Mouse (Mus musculus): ENCODE measurements around the gene Frmd4b. TPM values are rescaled to one million over a fixed set of nuclear protein-coding genes. Genes with fewer than 3 reads are reported as not detected.

The Frmd4b gene
- total and polyA plus RNA-seq, 3 experiments: 7.3 to 18.1 (median 11.9) TPM

- peaks cover 5% of the 10 kb centered on the region for H3K36me3 ChIP-seq (ENCODE audit: control insufficient read depth, insufficient read depth, low read length)
- H3K9ac ChIP-seq (ENCODE audit: low read depth, low read length): no peak overlapping the region
- TF ChIP-seq CTCF (IDR thresholded peaks at IDR 0.05): no peak
- no peak for TF ChIP-seq POLR2A (IDR thresholded peaks at IDR 0.05; ENCODE audit: insufficient read depth, low read depth, low read length)
- TF ChIP-seq EP300 (IDR thresholded peaks at IDR 0.05; ENCODE audit: insufficient read depth, low read depth, low read length): no peak
- intact Hi-C loops (cut with DNase I): loop anchor here (5.0 kb wide), 1 partner anchor 34 kb away; no protein-coding TSS in a partner anchor
- no peak for DNase-seq
- no peak overlapping the region for H3K4me3 ChIP-seq
- H3K27me3 ChIP-seq (ENCODE audit: control insufficient read depth, insufficient read depth, low read length): no peaks in the 10 kb centered on the region
- 98% methylated on average over 2 of the region's 2 CpGs for WGBS
- H3K4me1 ChIP-seq (ENCODE audit: control insufficient read depth, insufficient read depth, low read length): peaks cover 10% of the 10 kb centered on the region
- H3K79me2 ChIP-seq (replicated peaks; ENCODE audit: control insufficient read depth, insufficient read depth, low read length): no peaks in the 10 kb centered on the region
- H3K27ac ChIP-seq: no peak overlapping the region
Measured at GRCm38 (mm10) chr6:97345921-97346320, 271.4 kb downstream of the Frmd4b start.

- intact Hi-C loops (cut with DNase I): no loop called here
- H3K36me3 ChIP-seq (ENCODE audit: control insufficient read depth, insufficient read depth, low read length): no peaks in the 10 kb centered on the region; the same call in 1 of the 2 replicates
- H3K79me2 ChIP-seq (replicated peaks; ENCODE audit: control insufficient read depth, insufficient read depth, low read length): no peaks in the 10 kb centered on the region
- H3K9ac ChIP-seq (ENCODE audit: low read depth, low read length): no peak overlapping the region
- no peak overlapping the region for H3K4me3 ChIP-seq
- no peak for DNase-seq
- H3K4me1 ChIP-seq (ENCODE audit: control insufficient read depth, insufficient read depth, low read length): peaks cover 2% of the 10 kb centered on the region
- TF ChIP-seq POLR2A (IDR thresholded peaks at IDR 0.05; ENCODE audit: insufficient read depth, low read depth, low read length): no peak
- TF ChIP-seq CTCF (IDR thresholded peaks at IDR 0.05): no peak
- no peak for TF ChIP-seq EP300 (IDR thresholded peaks at IDR 0.05; ENCODE audit: insufficient read depth, low read depth, low read length)
- no peak overlapping the region for H3K27ac ChIP-seq
- 90% methylated on average over 5 of the region's 5 CpGs for WGBS
- H3K27me3 ChIP-seq (ENCODE audit: control insufficient read depth, insufficient read depth, low read length): no peaks in the 10 kb centered on the region
Measured at GRCm38 (mm10) chr6:97342185-97342584, 275.2 kb downstream of the Frmd4b start.

DNA sequence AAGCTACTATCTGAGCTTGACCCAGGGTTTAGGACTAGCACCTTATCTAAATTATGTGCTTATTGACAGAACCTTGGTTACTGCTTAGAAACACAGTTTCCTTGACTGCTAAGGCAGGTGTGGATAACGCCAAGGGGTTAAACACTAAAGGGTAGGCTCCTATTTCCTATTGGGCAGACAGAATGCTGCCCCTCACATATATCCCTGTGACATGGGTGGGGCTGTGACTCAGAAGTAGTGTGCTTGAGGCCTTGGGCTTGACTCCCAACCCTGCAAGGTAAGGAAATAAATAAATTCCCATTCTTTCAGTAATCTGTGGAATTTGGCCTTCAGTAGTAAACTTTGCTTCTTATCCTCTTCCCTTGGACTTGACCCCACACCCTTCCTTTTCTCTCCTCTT lies 275.7 kb downstream of the Frmd4b start:
- WGBS: 73% methylated on average over 1 of the region's 1 CpGs
- Histone ChIP-seq H3K36me3 (ENCODE audit: control insufficient read depth, insufficient read depth, low read length) (no peaks in the 10 kb centered on the region), H3K27me3 (ENCODE audit: control insufficient read depth, insufficient read depth, low read length) (no peaks in the 10 kb centered on the region), H3K27ac (no peak overlapping the region), H3K4me3 (no peak overlapping the region), H3K4me1 (ENCODE audit: control insufficient read depth, insufficient read depth, low read length) (no peaks in the 10 kb centered on the region), H3K9ac (ENCODE audit: low read depth, low read length) (no peak overlapping the region), H3K79me2 (replicated peaks; ENCODE audit: control insufficient read depth, insufficient read depth, low read length) (no peaks in the 10 kb centered on the region)
- TF ChIP-seq EP300 (IDR thresholded peaks at IDR 0.05; ENCODE audit: insufficient read depth, low read depth, low read length): no peak
- TF ChIP-seq CTCF (IDR thresholded peaks at IDR 0.05): no peak
- no peak for TF ChIP-seq POLR2A (IDR thresholded peaks at IDR 0.05; ENCODE audit: insufficient read depth, low read depth, low read length)
- intact Hi-C loops (cut with DNase I): no loop called here
- DNase-seq: no peak

DNA sequence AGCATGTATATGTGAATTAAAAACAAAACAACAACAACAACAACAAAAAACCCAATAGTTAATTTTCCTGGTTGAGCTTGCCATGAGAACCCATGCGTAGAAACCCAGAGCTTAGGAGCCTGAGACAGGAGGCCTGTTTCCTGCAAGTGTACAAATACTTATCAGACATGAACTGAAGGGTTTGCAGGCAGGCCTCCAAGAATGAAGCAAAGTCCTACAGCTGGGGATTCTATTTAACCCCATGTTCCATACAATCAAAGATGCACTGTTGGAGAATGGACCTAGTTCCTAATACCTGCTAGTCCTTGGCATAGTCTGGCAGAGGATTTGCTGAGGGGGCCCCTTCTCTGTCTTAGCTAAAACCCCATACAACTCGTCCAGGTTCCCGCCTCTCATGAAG lies 276.2 kb downstream of the Frmd4b start:
- H3K36me3 ChIP-seq (ENCODE audit: control insufficient read depth, insufficient read depth, low read length): no peaks in the 10 kb centered on the region
- TF ChIP-seq EP300 (IDR thresholded peaks at IDR 0.05; ENCODE audit: insufficient read depth, low read depth, low read length): no peak
- TF ChIP-seq CTCF (IDR thresholded peaks at IDR 0.05): no peak
- no peak for TF ChIP-seq POLR2A (IDR thresholded peaks at IDR 0.05; ENCODE audit: insufficient read depth, low read depth, low read length)
- WGBS: 67% methylated on average over 3 of the region's 3 CpGs
- no peak overlapping the region for H3K4me3 ChIP-seq
- no peaks in the 10 kb centered on the region for H3K79me2 ChIP-seq (replicated peaks; ENCODE audit: control insufficient read depth, insufficient read depth, low read length)
- H3K27ac ChIP-seq: no peak overlapping the region
- no peaks in the 10 kb centered on the region for H3K27me3 ChIP-seq (ENCODE audit: control insufficient read depth, insufficient read depth, low read length)
- H3K9ac ChIP-seq (ENCODE audit: low read depth, low read length): no peak overlapping the region
- no peak for DNase-seq
- H3K4me1 ChIP-seq (ENCODE audit: control insufficient read depth, insufficient read depth, low read length): no peaks in the 10 kb centered on the region
- intact Hi-C loops (cut with DNase I): no loop called here

DNA sequence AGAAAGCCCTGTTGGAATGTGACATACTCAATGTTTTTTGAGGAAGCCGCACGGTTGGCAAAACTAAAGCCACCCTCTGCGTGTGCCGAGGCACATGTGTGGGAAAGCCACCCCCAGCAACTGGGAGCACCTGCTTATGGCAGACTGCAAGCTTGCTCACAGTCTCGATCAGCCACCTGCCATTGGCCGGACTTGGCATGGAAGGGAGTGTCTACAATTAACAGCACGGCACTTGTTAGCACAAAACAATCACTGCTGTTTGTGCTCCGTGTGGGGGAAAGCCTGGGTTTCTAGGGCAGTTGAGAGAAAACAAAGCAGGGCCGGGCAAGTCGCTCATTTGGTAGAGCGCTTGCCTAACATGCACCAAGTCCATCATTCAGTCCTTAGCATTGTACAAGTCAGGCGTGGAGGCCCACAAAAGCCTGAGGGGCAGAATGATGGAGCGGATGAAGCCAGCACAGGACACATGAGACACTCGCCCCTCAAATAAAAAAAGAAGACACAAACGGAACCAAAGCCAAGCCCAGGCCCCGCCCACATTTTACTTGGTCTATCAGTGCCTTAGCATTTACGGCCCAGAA lies 277.0 kb downstream of the Frmd4b start:
- Histone ChIP-seq H3K79me2 (replicated peaks; ENCODE audit: control insufficient read depth, insufficient read depth, low read length) (no peaks in the 10 kb centered on the region), H3K27me3 (ENCODE audit: control insufficient read depth, insufficient read depth, low read length) (no peaks in the 10 kb centered on the region), H3K4me1 (ENCODE audit: control insufficient read depth, insufficient read depth, low read length) (no peaks in the 10 kb centered on the region), H3K9ac (ENCODE audit: low read depth, low read length) (no peak overlapping the region), H3K36me3 (ENCODE audit: control insufficient read depth, insufficient read depth, low read length) (no peaks in the 10 kb centered on the region), H3K4me3 (no peak overlapping the region), H3K27ac (no peak overlapping the region)
- intact Hi-C loops (cut with DNase I): no loop called here
- 91% methylated on average over 17 of the region's 17 CpGs for WGBS
- TF ChIP-seq CTCF (IDR thresholded peaks at IDR 0.05): no peak
- no peak for TF ChIP-seq EP300 (IDR thresholded peaks at IDR 0.05; ENCODE audit: insufficient read depth, low read depth, low read length)
- no peak for TF ChIP-seq POLR2A (IDR thresholded peaks at IDR 0.05; ENCODE audit: insufficient read depth, low read depth, low read length)
- DNase-seq: no peak

- DNase-seq: no peak
- no peak overlapping the region for H3K9ac ChIP-seq (ENCODE audit: low read depth, low read length)
- H3K36me3 ChIP-seq (ENCODE audit: control insufficient read depth, insufficient read depth, low read length): no peaks in the 10 kb centered on the region
- H3K27me3 ChIP-seq (ENCODE audit: control insufficient read depth, insufficient read depth, low read length): no peaks in the 10 kb centered on the region
- H3K79me2 ChIP-seq (replicated peaks; ENCODE audit: control insufficient read depth, insufficient read depth, low read length): no peaks in the 10 kb centered on the region
- no peak overlapping the region for H3K4me3 ChIP-seq
- H3K27ac ChIP-seq: no peak overlapping the region
- intact Hi-C loops (cut with DNase I): no loop called here
- no peaks in the 10 kb centered on the region for H3K4me1 ChIP-seq (ENCODE audit: control insufficient read depth, insufficient read depth, low read length)
- 82% methylated on average over 5 of the region's 5 CpGs for WGBS
- TF ChIP-seq EP300 (IDR thresholded peaks at IDR 0.05; ENCODE audit: insufficient read depth, low read depth, low read length) (no peak), POLR2A (IDR thresholded peaks at IDR 0.05; ENCODE audit: insufficient read depth, low read depth, low read length) (no peak), CTCF (IDR thresholded peaks at IDR 0.05) (no peak)
Measured at GRCm38 (mm10) chr6:97339271-97339681, 278.1 kb downstream of the Frmd4b start.
